Mouse (Mus musculus) intestine, embryonic 16.5 days (tissue): ENCODE results near the gene Tbc1d16. TPM values are rescaled to one million over a fixed set of nuclear protein-coding genes. Genes with fewer than 3 reads are reported as not detected.

Source experiments
- ATAC-seq: fragments of 200-750 bp; cut with Nextera tagmentation; 2 replicates; pipeline ENCODE4 v1.8.0; 2017; ENCODE audit warnings: moderate TSS enrichment, moderate library complexity
- H3K27ac ChIP-seq: fragments of 300-500 bp; sonication (generic); 2 replicates; pipeline ENCODE4 v1.5.1; 2014; ENCODE audit warnings: mild to moderate bottlenecking, low read length
- H3K27me3 ChIP-seq: fragments of 300-500 bp; sonication (generic); replicated peaks from 2 replicates; pipeline ENCODE4 v1.6.1; 2014; ENCODE audit warnings: low read length, control low read depth, mixed read lengths; ENCODE audit not compliant: control insufficient read depth, insufficient read depth
- H3K36me3 ChIP-seq: fragments of 300-500 bp; sonication (generic); 2 replicates; pipeline ENCODE4 v1.6.1; 2014; ENCODE audit warnings: low read length, control low read depth; ENCODE audit not compliant: control insufficient read depth, insufficient read depth
- H3K4me1 ChIP-seq: fragments of 300-500 bp; sonication (generic); 2 replicates; pipeline ENCODE4 v1.6.1; 2014; ENCODE audit warnings: low read length, control low read depth, mixed read lengths; ENCODE audit not compliant: control insufficient read depth, insufficient read depth
- H3K4me2 ChIP-seq: fragments of 300-500 bp; sonication (generic); 2 replicates; pipeline ENCODE4 v1.6.1; 2014; ENCODE audit warnings: low read depth, low read length, control low read depth
- H3K4me3 ChIP-seq: fragments of 300-500 bp; sonication (generic); 2 replicates; pipeline ENCODE4 v1.5.1; 2014; ENCODE audit warnings: mild to moderate bottlenecking, low read length
- H3K9ac ChIP-seq: fragments of 300-500 bp; sonication (generic); 2 replicates; pipeline ENCODE4 v1.6.1; 2014; ENCODE audit warnings: low read depth, low read length
- H3K9me3 ChIP-seq: fragments of 300-500 bp; sonication (generic); 2 replicates; pipeline ENCODE4 v1.6.1; 2016; ENCODE audit warnings: low read length, control low read depth; ENCODE audit not compliant: control insufficient read depth
- WGBS: fragments of 180-500 bp; shearing (Covaris S2); extraction: QIAGEN DNeasy Blood & Tissue Kit; methylation state at CpG from one replicate; pipeline ENCODE4 v1.1.7; 2014; 5-methylcytosine and 5-hydroxymethylcytosine counted together
- polyA plus RNA-seq: library from polyadenylated mRNA; unstranded; fragments of >200 nt; fragmentation: Nextera tagmentation; extraction: Ambion mirVana; gene quantifications from 2 replicates; pipeline ENCODE4 v1.2.1, GENCODE M21; 2015

Tbc1d16 gene
- polyA plus RNA-seq, 1 experiment from 2014 or later = 12.7 TPM

- Histone ChIP-seq H3K36me3 (no peaks in the 10 kb centered on the region), H3K27ac (peak overlapping the region; percentile 23; the same call in 1 of the 2 replicates), H3K4me2 (peak overlapping the region; percentile 77), H3K9ac (peak overlapping the region; percentile 46), H3K9me3 (no peaks in the 10 kb centered on the region), H3K27me3 (no peaks in the 10 kb centered on the region), H3K4me1 (peaks cover 14% of the 10 kb centered on the region), H3K4me3 (peak overlapping the region; percentile 42)
- peak; percentile 87 for ATAC-seq
- 10% methylated on average over 11 of the region's 11 CpGs for WGBS
These were observed 10.0 kb upstream of the Tbc1d16 start for GRCm38 (mm10) chr11:119238305-119238721.

GRCm38 (mm10) chr11:119237568-119238304 lies 9.4 kb upstream of the Tbc1d16 start:
- peak; percentile 87 for ATAC-seq
- H3K36me3 ChIP-seq = no peaks in the 10 kb centered on the region
- no peaks in the 10 kb centered on the region for H3K9me3 ChIP-seq
- H3K4me3 ChIP-seq = peak overlapping the region; percentile 42
- no peaks in the 10 kb centered on the region for H3K27me3 ChIP-seq
- peak overlapping the region; percentile 41; the same call in 1 of the 2 replicates for H3K27ac ChIP-seq
- H3K9ac ChIP-seq = peak overlapping the region; percentile 62
- H3K4me1 ChIP-seq = peaks cover 14% of the 10 kb centered on the region
- 25% methylated on average over 20 of the region's 20 CpGs for WGBS
- H3K4me2 ChIP-seq = peak overlapping the region; percentile 77

DNA sequence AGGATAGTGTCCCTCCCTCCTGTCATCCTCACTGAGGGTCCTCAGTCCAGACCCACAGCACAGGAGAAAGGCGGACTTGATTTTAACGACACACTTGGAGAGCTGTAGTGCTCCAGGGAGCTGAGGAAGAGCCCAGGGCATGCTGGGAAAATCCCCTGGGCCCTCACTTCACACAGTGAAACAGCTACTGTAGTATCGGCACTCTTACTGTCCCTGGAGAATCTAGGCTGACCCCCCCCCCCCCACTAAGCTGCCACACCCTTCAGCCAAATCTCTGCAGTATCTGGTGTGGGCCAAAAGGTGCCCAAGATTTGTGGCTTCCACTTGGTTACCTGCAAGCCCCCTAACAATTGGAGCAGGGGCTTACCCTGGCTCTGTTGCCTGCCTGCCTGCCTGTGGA lies 8.7 kb upstream of the Tbc1d16 start:
- ATAC-seq = no peak
- H3K4me2 ChIP-seq = no peak overlapping the region
- 73% methylated on average over 3 of the region's 3 CpGs for WGBS

GRCm38 (mm10) chr11:119236354-119236753 lies 8.1 kb upstream of the Tbc1d16 start:
- H3K9me3 ChIP-seq = no peaks in the 10 kb centered on the region
- no peak overlapping the region for H3K4me3 ChIP-seq
- H3K4me1 ChIP-seq = peaks cover 14% of the 10 kb centered on the region
- no peak for ATAC-seq
- no peak overlapping the region for H3K9ac ChIP-seq
- no peak overlapping the region for H3K4me2 ChIP-seq
- 35% methylated on average over 8 of the region's 8 CpGs for WGBS
- no peaks in the 10 kb centered on the region for H3K36me3 ChIP-seq
- H3K27me3 ChIP-seq = no peaks in the 10 kb centered on the region
- H3K27ac ChIP-seq = no peak overlapping the region

More for the DNA sequence above, 8.7 kb upstream of the Tbc1d16 start:
- no peak overlapping the region for H3K4me3 ChIP-seq
- H3K9me3 ChIP-seq = no peaks in the 10 kb centered on the region
- no peaks in the 10 kb centered on the region for H3K27me3 ChIP-seq
- no peaks in the 10 kb centered on the region for H3K36me3 ChIP-seq
- peaks cover 14% of the 10 kb centered on the region for H3K4me1 ChIP-seq
- H3K9ac ChIP-seq = no peak overlapping the region
- no peak overlapping the region for H3K27ac ChIP-seq

DNA sequence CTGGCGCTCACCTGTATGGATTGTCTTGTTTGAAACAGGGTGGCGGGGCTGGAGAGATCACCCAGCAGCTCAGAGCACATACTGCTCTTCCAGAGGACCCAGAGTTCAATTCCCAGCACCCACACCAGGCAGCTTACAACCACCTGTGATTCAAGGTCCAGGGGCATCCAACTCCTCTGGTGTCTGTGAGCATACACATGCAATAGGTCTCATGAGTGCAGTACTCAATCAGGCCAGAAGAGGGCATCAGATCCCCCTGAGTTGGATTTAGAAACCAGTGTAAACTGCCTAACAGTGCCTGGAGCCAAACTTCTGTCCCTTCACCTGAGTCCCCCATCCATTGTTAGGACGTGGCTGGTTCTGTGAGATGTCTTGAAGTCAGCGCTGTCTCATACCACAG lies 7.3 kb upstream of the Tbc1d16 start:
- Histone ChIP-seq H3K27me3 (no peaks in the 10 kb centered on the region), H3K4me2 (no peak overlapping the region), H3K27ac (no peak overlapping the region), H3K4me3 (no peak overlapping the region), H3K9ac (no peak overlapping the region), H3K9me3 (no peaks in the 10 kb centered on the region), H3K4me1 (peaks cover 14% of the 10 kb centered on the region), H3K36me3 (no peaks in the 10 kb centered on the region)
- WGBS = 91% methylated on average over 4 of the region's 4 CpGs
- no peak for ATAC-seq

GRCm38 (mm10) chr11:119234770-119235169 lies 6.5 kb upstream of the Tbc1d16 start:
- Histone ChIP-seq H3K27me3 (peaks cover 5% of the 10 kb centered on the region), H3K9me3 (no peaks in the 10 kb centered on the region), H3K4me1 (peaks cover 14% of the 10 kb centered on the region), H3K27ac (no peak overlapping the region), H3K4me3 (no peak overlapping the region), H3K9ac (no peak overlapping the region), H3K36me3 (no peaks in the 10 kb centered on the region), H3K4me2 (no peak overlapping the region)
- 89% methylated on average over 10 of the region's 10 CpGs for WGBS
- no peak for ATAC-seq

GRCm38 (mm10) chr11:119228846-119229626 lies 737 bp upstream of the Tbc1d16 start:
- peaks cover 34% of the 10 kb centered on the region for H3K4me1 ChIP-seq
- peak overlapping the region; percentile 74 for H3K4me3 ChIP-seq
- H3K9ac ChIP-seq = peak overlapping the region; percentile 80
- no peaks in the 10 kb centered on the region for H3K9me3 ChIP-seq
- peak; percentile 74 for ATAC-seq
- peak overlapping the region; percentile 99 for H3K4me2 ChIP-seq
- peaks cover 10% of the 10 kb centered on the region for H3K27me3 ChIP-seq
- no peaks in the 10 kb centered on the region for H3K36me3 ChIP-seq
- 2% methylated on average over 34 of the region's 34 CpGs for WGBS
- H3K27ac ChIP-seq = peak overlapping the region; percentile 41

DNA sequence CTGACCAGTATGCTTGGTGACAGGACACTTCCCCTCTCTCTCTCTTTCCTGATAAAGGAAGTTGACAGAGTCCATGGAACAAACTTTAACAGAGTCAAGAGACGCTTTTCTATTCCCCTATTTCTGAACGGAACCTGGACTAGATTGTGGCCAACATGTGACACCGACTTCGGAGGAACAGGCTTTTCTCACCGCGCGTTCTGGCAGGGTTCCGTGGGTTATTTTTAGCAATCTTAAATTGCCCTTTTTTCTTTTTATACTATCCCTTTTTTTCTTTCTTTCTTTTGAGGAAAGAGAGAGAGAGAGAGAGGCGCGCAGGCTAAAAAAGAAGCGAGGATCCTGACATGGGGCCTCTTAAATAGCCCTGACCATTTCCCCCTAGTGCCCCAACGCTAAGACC lies 708 bp downstream of the Tbc1d16 start:
- ATAC-seq = no peak
- peaks cover 10% of the 10 kb centered on the region for H3K27me3 ChIP-seq
- H3K4me2 ChIP-seq = peak overlapping the region; percentile 99
- peak overlapping the region; percentile 52 for H3K27ac ChIP-seq
- peaks cover 48% of the 10 kb centered on the region for H3K4me1 ChIP-seq
- no peaks in the 10 kb centered on the region for H3K9me3 ChIP-seq
- no peaks in the 10 kb centered on the region for H3K36me3 ChIP-seq
- H3K4me3 ChIP-seq = peak overlapping the region; percentile 74
- H3K9ac ChIP-seq = peak overlapping the region; percentile 80
- WGBS = 2% methylated on average over 12 of the region's 12 CpGs

GRCm38 (mm10) chr11:119225634-119226033 lies 2.7 kb downstream of the Tbc1d16 start:
- ATAC-seq = no peak

More at GRCm38 (mm10) chr11:119225634-119226033, 2.7 kb downstream of the Tbc1d16 start:
- WGBS = 78% methylated on average over 9 of the region's 9 CpGs
- Histone ChIP-seq H3K4me3 (no peak overlapping the region), H3K9ac (peak overlapping the region; percentile 27; the same call in 1 of the 2 replicates), H3K4me2 (no peak overlapping the region), H3K27ac (no peak overlapping the region), H3K4me1 (peaks cover 50% of the 10 kb centered on the region), H3K36me3 (no peaks in the 10 kb centered on the region), H3K27me3 (peaks cover 10% of the 10 kb centered on the region), H3K9me3 (no peaks in the 10 kb centered on the region)
